Mouse (Mus musculus) CH12.LX (cell line): ENCODE measurements around the gene Akap9.

Experiments
- CHD1 ChIP-seq: IDR thresholded peaks from 2 replicates; pipeline ENCODE4 v1.6.1; 2012; ENCODE audit warnings: low read depth, low read length, improper control_type of control experiment, inconsistent platforms
- CTCF ChIP-seq, 2 experiments: IDR thresholded peaks in 1 of 2; conservative IDR thresholded peaks in 1 of 2; 2 replicates each; pipeline ENCODE4 v1.5.1; 2011 to 2012; ENCODE audit warnings: low read depth in 2 of 2, low read length in 2 of 2, improper control_type of control experiment in 1 of 2, inconsistent platforms in 1 of 2, mild to moderate bottlenecking in 1 of 2, moderate library complexity in 1 of 2
- E2F4 ChIP-seq: IDR thresholded peaks from 2 replicates; pipeline ENCODE4 v1.6.1; 2011; ENCODE audit warnings: low read depth, low read length, improper control_type of control experiment; ENCODE audit not compliant: insufficient replicate concordance
- SIN3A ChIP-seq: IDR thresholded peaks from 2 replicates; pipeline ENCODE4 v1.6.1; 2012; ENCODE audit warnings: low read length, improper control_type of control experiment, inconsistent platforms
- ZNF384 ChIP-seq: IDR thresholded peaks from 2 replicates; pipeline ENCODE4 v1.6.1; 2012; ENCODE audit warnings: low read depth, low read length, improper control_type of control experiment, inconsistent platforms

DNA sequence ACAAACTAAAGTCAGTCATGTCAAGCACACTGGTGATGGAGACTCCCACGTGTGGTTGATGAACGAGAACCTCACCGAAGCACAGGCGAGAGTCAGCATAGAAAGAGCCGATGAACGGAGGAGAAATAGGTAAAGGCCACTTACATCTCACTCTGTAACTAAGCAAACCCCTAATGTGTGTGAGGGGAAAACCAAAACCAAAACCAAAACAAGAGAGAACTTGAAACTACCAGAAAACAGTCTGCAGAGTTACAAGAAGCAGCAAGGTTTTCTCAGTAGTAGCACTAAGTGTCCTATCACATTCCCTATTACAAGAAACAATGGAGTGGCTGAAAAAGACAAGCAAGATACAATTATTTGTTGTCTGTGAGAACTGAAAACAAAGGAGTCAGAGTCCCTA, 24.6 kb downstream of the Akap9 start:
- TF ChIP-seq CTCF (conservative IDR thresholded peaks at IDR 0.05 in 1 of 2, IDR thresholded peaks at IDR 0.05 in 1 of 2; ENCODE audit: low read depth in 2 of 2, low read length in 2 of 2) (no peak), CHD1 (no peak), ZNF384 (no peak), E2F4 (no peak), SIN3A (no peak)
